Mouse (Mus musculus) heart, postnatal 0 days (tissue): Measurements from ENCODE around the gene Eif2ak1. TPM values are rescaled to one million over a fixed set of nuclear protein-coding genes. Genes with fewer than 3 reads are reported as not detected.

Source experiments
- ATAC-seq: fragments of 200-750 bp; cut with Nextera tagmentation; 2 replicates; pipeline ENCODE4 v1.8.0; 2017; ENCODE audit warnings: low read depth, moderate number of reproducible peaks, moderate library complexity; ENCODE audit not compliant: insufficient read depth
- DNase-seq: peaks from one replicate; pipeline ENCODE4 v3.0.0-alpha.2; 2016; ENCODE audit warnings: low spot score
- H3K27ac ChIP-seq: fragments of 300-500 bp; sonication (generic); 2 replicates; pipeline ENCODE4 v1.5.1; 2014; ENCODE audit warnings: low read depth, mild to moderate bottlenecking
- H3K27me3 ChIP-seq: fragments of 300-500 bp; sonication (generic); 2 replicates; pipeline ENCODE4 v1.6.1; 2014; ENCODE audit warnings: low read length, mixed read lengths; ENCODE audit not compliant: control insufficient read depth, insufficient read depth
- H3K36me3 ChIP-seq: fragments of 300-500 bp; sonication (generic); replicated peaks from 2 replicates; pipeline ENCODE4 v1.6.1; 2014; ENCODE audit warnings: low read length, mixed read lengths; ENCODE audit not compliant: control insufficient read depth, insufficient read depth
- H3K4me1 ChIP-seq: fragments of 300-500 bp; sonication (generic); 2 replicates; pipeline ENCODE4 v1.6.1; 2014; ENCODE audit warnings: antibody characterized with exemption; ENCODE audit not compliant: control insufficient read depth, insufficient read depth
- H3K4me2 ChIP-seq: fragments of 300-500 bp; sonication (generic); 2 replicates; pipeline ENCODE4 v1.6.1; 2014; ENCODE audit warnings: low read depth, mild to moderate bottlenecking, low read length, moderate library complexity
- H3K4me3 ChIP-seq: fragments of 300-500 bp; sonication (generic); 2 replicates; pipeline ENCODE4 v1.5.1; 2014; ENCODE audit warnings: low read depth, low read length
- H3K9ac ChIP-seq: fragments of 300-500 bp; sonication (generic); replicated peaks from 2 replicates; pipeline ENCODE4 v1.6.1; 2014; ENCODE audit warnings: low read depth, low read length, mixed read lengths
- H3K9me3 ChIP-seq: fragments of 300-500 bp; sonication (generic); replicated peaks from 2 replicates; pipeline ENCODE4 v1.6.1; 2016; ENCODE audit warnings: low read length; ENCODE audit not compliant: control insufficient read depth
- CTCF ChIP-seq: IDR thresholded peaks from 2 replicates; pipeline ENCODE4 v1.5.1; 2016; ENCODE audit warnings: antibody characterized with exemption, control low read depth, low read depth
- EP300 ChIP-seq: IDR thresholded peaks from 2 replicates; pipeline ENCODE4 v1.6.1; 2016; ENCODE audit warnings: antibody characterized with exemption, low read depth
- WGBS: fragments of 180-500 bp; shearing (Covaris S2); extraction: QIAGEN DNeasy Blood & Tissue Kit; methylation state at CpG from one replicate; pipeline ENCODE4 v1.1.7; 2014; 5-methylcytosine and 5-hydroxymethylcytosine counted together
- polyA plus RNA-seq: library from polyadenylated mRNA; unstranded; fragments of >200 nt; fragmentation: Nextera tagmentation; extraction: Ambion mirVana; gene quantifications from 2 replicates; pipeline ENCODE4 v1.2.1, GENCODE M21; 2015
- total RNA-seq: library from RNA; depleted of rRNA; stranded (reverse); fragments of >200 nt; gene quantifications from 2 replicates; pipeline ENCODE4 v1.2.3, GENCODE M21; 2014; ENCODE audit warnings: low replicate concordance

The Eif2ak1 gene
- total and polyA plus RNA-seq, 2 experiments from 2014 or later: 18.4 to 18.7 TPM

DNA sequence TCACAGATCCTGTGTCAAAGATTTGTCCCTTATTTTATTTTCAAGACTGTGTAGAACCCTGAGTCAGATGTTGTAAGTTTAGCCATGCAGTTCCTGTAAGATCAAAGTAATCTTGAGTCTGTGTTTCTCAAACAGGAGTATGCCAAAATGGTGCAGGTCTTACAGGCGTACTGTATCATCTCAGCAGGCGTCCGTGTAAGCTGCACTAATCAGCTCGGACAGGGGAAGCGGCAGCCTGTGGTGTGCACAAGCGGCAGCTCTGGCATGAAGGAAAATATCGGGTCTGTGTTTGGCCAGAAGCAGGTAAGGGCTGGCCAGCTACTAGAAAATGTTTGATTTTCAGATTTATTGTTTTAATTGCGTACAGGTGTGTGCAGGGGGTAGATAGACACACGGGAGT is 98.6 kb downstream of the Eif2ak1 start:
- Histone ChIP-seq H3K27ac (no peak overlapping the region), H3K36me3 (peaks cover 54% of the 10 kb centered on the region), H3K9ac (no peak overlapping the region), H3K4me2 (no peak overlapping the region), H3K27me3 (no peaks in the 10 kb centered on the region), H3K4me1 (no peaks in the 10 kb centered on the region), H3K9me3 (no peaks in the 10 kb centered on the region), H3K4me3 (no peak overlapping the region)
- 88% methylated on average over 9 of the region's 9 CpGs for WGBS
- DNase-seq: no peak
- no peak for ATAC-seq
- no peak for TF ChIP-seq EP300
- TF ChIP-seq CTCF: no peak

GRCm38 (mm10) chr5:143917418-143917817 is 99.8 kb downstream of the Eif2ak1 start:
- H3K36me3 ChIP-seq: peaks cover 63% of the 10 kb centered on the region
- DNase-seq (peak; percentile 59), ATAC-seq (no peak)
- H3K4me1 ChIP-seq: no peaks in the 10 kb centered on the region
- H3K9ac ChIP-seq: no peak overlapping the region
- no peaks in the 10 kb centered on the region for H3K9me3 ChIP-seq
- H3K27ac ChIP-seq: no peak overlapping the region
- H3K27me3 ChIP-seq: no peaks in the 10 kb centered on the region
- TF ChIP-seq CTCF (peak; percentile 73), EP300 (no peak)
- no peak overlapping the region for H3K4me2 ChIP-seq
- H3K4me3 ChIP-seq: no peak overlapping the region
- WGBS: 46% methylated on average over 5 of the region's 5 CpGs

- Histone ChIP-seq H3K27me3 (no peaks in the 10 kb centered on the region), H3K9me3 (no peaks in the 10 kb centered on the region), H3K9ac (no peak overlapping the region), H3K4me1 (no peaks in the 10 kb centered on the region), H3K27ac (no peak overlapping the region), H3K36me3 (peaks cover 67% of the 10 kb centered on the region), H3K4me2 (no peak overlapping the region), H3K4me3 (no peak overlapping the region)
- TF ChIP-seq CTCF (no peak), EP300 (no peak)
- DNase-seq (no peak), ATAC-seq (no peak)
- 96% methylated on average over 3 of the region's 3 CpGs for WGBS
Measured at GRCm38 (mm10) chr5:143918120-143918519, 100.5 kb downstream of the Eif2ak1 start.

DNA sequence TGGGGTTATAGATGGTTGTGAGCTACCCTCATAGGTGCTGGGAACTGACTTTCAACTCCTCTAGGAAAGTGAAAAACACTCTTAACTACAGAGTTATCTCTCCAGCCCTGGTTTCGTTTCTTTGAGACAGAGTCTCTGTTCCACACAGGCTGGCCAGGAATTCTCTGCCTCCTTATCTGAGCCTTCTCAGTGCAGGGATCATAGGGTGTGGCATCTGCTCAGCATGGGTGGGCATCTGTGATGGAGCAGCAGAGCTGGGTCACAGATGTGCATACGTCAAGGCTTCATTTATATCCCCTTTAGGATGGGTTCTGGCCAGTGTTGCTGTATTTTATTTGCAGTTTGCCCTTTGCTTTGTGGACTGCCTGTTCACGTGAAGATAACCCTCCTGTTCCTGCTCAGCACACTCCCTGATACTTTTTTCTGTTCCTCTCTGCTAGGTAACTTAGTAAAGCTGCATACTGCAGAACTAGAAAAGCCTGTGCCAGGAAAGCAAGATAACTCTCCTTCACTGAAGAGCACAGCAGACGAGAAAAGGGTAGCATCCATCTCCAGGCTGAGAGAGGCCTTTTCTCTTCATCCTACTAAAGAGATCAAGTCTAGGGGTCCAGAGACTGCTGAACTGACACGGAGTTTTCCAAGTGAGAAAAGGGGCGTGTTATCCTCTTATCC is 107.3 kb downstream of the Eif2ak1 start:
- no peak overlapping the region for H3K4me3 ChIP-seq
- TF ChIP-seq EP300: no peak
- no peak for TF ChIP-seq CTCF
- H3K27ac ChIP-seq: no peak overlapping the region
- no peak overlapping the region for H3K4me2 ChIP-seq
- DNase-seq (no peak), ATAC-seq (no peak)
- H3K36me3 ChIP-seq: peaks cover 83% of the 10 kb centered on the region
- 72% methylated on average over 6 of the region's 6 CpGs for WGBS
- no peaks in the 10 kb centered on the region for H3K9me3 ChIP-seq
- no peaks in the 10 kb centered on the region for H3K27me3 ChIP-seq
- no peaks in the 10 kb centered on the region for H3K4me1 ChIP-seq
- H3K9ac ChIP-seq: no peak overlapping the region; the same call in 1 of the 2 replicates

DNA sequence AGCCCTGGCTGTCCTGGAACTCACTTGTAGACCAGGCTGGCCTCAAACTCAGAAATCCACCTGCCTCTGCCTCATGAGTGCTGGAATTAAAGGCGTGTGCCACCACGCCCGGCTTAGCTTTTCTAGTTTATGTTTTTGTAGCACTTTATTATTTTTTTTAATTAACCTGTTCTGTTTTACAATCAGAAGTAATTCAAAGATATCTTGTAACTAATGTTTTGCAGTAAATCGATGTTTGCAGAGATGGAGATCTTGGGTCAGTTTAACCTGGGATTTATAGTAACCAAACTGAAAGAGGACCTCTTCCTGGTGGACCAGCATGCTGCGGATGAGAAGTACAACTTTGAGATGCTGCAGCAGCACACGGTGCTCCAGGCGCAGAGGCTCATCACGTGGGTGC is 110.3 kb downstream of the Eif2ak1 start, which contains the start of gene Gm42421:
TSS of gene Gm42421 (plus strand) at position 301 of the 400 bp plus-strand sequence.
- no peak within 1 kb of the TSS for H3K4me2 ChIP-seq
- ATAC-seq (no peak), DNase-seq (no peak)
- no peak for TF ChIP-seq EP300
- no peak for TF ChIP-seq CTCF
- H3K9ac ChIP-seq: no peak within 1 kb of the TSS
- no peaks in the 10 kb centered on the region for H3K4me1 ChIP-seq
- no peak within 1 kb of the TSS for H3K27ac ChIP-seq
- H3K36me3 ChIP-seq: peaks cover 72% of the 10 kb centered on the region
- H3K4me3 ChIP-seq: no peak within 1 kb of the TSS
- 96% methylated on average over 8 of the region's 8 CpGs for WGBS
- H3K9me3 ChIP-seq: no peaks in the 10 kb centered on the region
- no peaks in the 10 kb centered on the region for H3K27me3 ChIP-seq

- H3K9me3 ChIP-seq: no peaks in the 10 kb centered on the region
- H3K36me3 ChIP-seq: peaks cover 59% of the 10 kb centered on the region
- DNase-seq (no peak), ATAC-seq (no peak)
- TF ChIP-seq CTCF (no peak), EP300 (no peak)
- no peak overlapping the region for H3K9ac ChIP-seq
- no peak overlapping the region for H3K27ac ChIP-seq
- H3K27me3 ChIP-seq: no peaks in the 10 kb centered on the region
- no peak overlapping the region for H3K4me2 ChIP-seq
- H3K4me1 ChIP-seq: no peaks in the 10 kb centered on the region
- no peak overlapping the region for H3K4me3 ChIP-seq
- WGBS: 91% methylated on average over 4 of the region's 4 CpGs
Measured at GRCm38 (mm10) chr5:143929291-143929690, 111.7 kb downstream of the Eif2ak1 start.
